Mouse (Mus musculus): ENCODE results near the gene Chd2. TPM values are rescaled to one million over a fixed set of nuclear protein-coding genes. Genes with fewer than 3 reads are reported as not detected.
"Not testable (repeated sequence)": the region's sequence is repeated elsewhere in the genome, so short reads cannot be mapped to it uniquely, and the experiment has no call there.

Gene Chd2
- polyA plus RNA-seq, 1 experiment from 2014 or later: 70.9 TPM

GRCm38 (mm10) chr7:73531506-73532093 lies 10.0 kb downstream of the Chd2 start:
- no peak overlapping the region for H3K4me3 ChIP-seq (ENCODE audit: low read length)
- ATAC-seq (ENCODE audit: low FRiP score, low TSS enrichment): no peak
- H3K9me3 ChIP-seq (ENCODE audit: control insufficient read depth, low read length): no peaks in the 10 kb centered on the region
- 74% methylated on average over 7 of the region's 7 CpGs for WGBS
- peak overlapping the region; percentile 62 for H3K27ac ChIP-seq (ENCODE audit: low read depth, low read length)
- no peaks in the 10 kb centered on the region for H3K27me3 ChIP-seq (ENCODE audit: control insufficient read depth, insufficient read depth, low read length)
- no peak overlapping the region for H3K9ac ChIP-seq (ENCODE audit: low read depth, low read length)
- H3K4me2 ChIP-seq (replicated peaks; ENCODE audit: low read depth, low read length): no peak overlapping the region
- H3K36me3 ChIP-seq (ENCODE audit: control insufficient read depth, insufficient read depth, low read length): peaks cover 30% of the 10 kb centered on the region; the same call in 1 of the 2 replicates
- H3K4me1 ChIP-seq (ENCODE audit: control insufficient read depth, insufficient read depth, low read length): peaks cover 22% of the 10 kb centered on the region

DNA sequence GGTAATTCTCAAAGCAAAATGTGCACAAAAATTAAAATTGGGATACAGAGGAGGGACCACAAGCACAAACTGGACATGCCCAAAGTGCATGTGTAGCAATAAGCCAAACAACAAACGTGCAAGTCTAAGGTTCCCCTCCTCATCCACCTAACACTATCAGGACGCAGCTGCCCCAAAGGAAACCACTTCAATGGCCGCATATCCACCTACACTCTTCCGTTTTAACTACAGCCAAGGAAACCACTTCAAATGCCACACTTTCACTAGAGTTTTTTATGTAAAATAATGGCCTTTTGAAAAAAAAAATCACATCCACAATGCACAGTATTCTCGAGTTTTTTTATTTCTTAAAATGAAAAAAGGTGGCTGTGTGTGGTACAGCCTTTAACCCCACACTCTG lies 10.8 kb downstream of the Chd2 start:
- Histone ChIP-seq H3K27ac (ENCODE audit: low read depth, low read length) (no peak overlapping the region), H3K4me2 (replicated peaks; ENCODE audit: low read depth, low read length) (no peak overlapping the region)
- ATAC-seq (ENCODE audit: low FRiP score, low TSS enrichment): no peak

DNA sequence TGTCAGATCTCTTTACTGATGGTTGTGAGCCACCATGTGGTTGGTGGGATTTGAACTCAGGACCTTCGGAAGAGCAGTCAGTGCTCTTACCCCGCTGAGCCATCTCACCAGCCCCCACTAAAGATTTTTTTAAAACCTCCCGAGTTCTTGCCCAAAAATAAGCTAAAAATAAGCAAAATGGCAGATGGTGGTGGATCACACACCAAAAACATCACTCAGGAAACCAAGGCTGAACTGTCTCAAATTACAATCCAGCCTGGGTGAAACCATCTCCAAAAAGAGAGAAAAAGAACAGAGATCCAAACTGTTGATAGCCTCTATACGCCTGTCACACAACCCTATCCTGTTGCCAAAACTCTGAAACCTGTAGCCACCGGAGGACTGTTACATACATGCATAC lies 11.5 kb downstream of the Chd2 start:
- H3K9me3 ChIP-seq (ENCODE audit: control insufficient read depth, low read length): no peaks in the 10 kb centered on the region
- ATAC-seq (ENCODE audit: low FRiP score, low TSS enrichment): no peak
- peaks cover 13% of the 10 kb centered on the region for H3K4me1 ChIP-seq (ENCODE audit: control insufficient read depth, insufficient read depth, low read length)
- peaks cover 22% of the 10 kb centered on the region; the same call in 1 of the 2 replicates for H3K36me3 ChIP-seq (ENCODE audit: control insufficient read depth, insufficient read depth, low read length)
- H3K27ac ChIP-seq (ENCODE audit: low read depth, low read length): no peak overlapping the region
- H3K4me2 ChIP-seq (replicated peaks; ENCODE audit: low read depth, low read length): no peak overlapping the region
- H3K9ac ChIP-seq (ENCODE audit: low read depth, low read length): no peak overlapping the region
- no peak overlapping the region for H3K4me3 ChIP-seq (ENCODE audit: low read length)
- WGBS: 90% methylated on average over 5 of the region's 5 CpGs
- H3K27me3 ChIP-seq (ENCODE audit: control insufficient read depth, insufficient read depth, low read length): no peaks in the 10 kb centered on the region

More for the DNA sequence above, 10.8 kb downstream of the Chd2 start:
- no peak overlapping the region for H3K9ac ChIP-seq (ENCODE audit: low read depth, low read length)
- 86% methylated on average over 5 of the region's 5 CpGs for WGBS
- H3K9me3 ChIP-seq (ENCODE audit: control insufficient read depth, low read length): no peaks in the 10 kb centered on the region
- H3K4me1 ChIP-seq (ENCODE audit: control insufficient read depth, insufficient read depth, low read length): peaks cover 16% of the 10 kb centered on the region
- no peak overlapping the region for H3K4me3 ChIP-seq (ENCODE audit: low read length)
- peaks cover 29% of the 10 kb centered on the region; the same call in 1 of the 2 replicates for H3K36me3 ChIP-seq (ENCODE audit: control insufficient read depth, insufficient read depth, low read length)
- H3K27me3 ChIP-seq (ENCODE audit: control insufficient read depth, insufficient read depth, low read length): no peaks in the 10 kb centered on the region

DNA sequence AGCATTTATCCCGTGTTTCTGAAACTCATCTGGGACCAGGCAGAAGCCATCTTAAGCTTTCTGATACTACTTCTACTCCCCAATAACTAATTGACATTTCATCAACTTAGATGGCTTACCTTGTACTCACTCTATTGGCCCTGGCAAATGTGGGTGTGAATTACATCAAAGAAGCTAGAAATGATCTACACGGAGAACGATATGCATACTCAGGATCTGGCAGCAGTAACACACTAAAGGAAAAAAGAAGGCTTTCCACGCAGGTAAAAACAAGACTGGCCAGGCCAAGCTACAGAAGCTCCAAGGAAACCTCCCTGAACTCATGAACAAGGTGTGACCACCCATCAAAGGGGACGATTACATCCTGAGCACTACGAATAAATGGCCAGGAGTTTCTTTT lies 12.4 kb downstream of the Chd2 start:
- Histone ChIP-seq H3K4me1 (ENCODE audit: control insufficient read depth, insufficient read depth, low read length) (peaks cover 11% of the 10 kb centered on the region), H3K9me3 (ENCODE audit: control insufficient read depth, low read length) (no peaks in the 10 kb centered on the region), H3K27me3 (ENCODE audit: control insufficient read depth, insufficient read depth, low read length) (no peaks in the 10 kb centered on the region), H3K36me3 (ENCODE audit: control insufficient read depth, insufficient read depth, low read length) (peaks cover 16% of the 10 kb centered on the region; the same call in 1 of the 2 replicates), H3K4me2 (replicated peaks; ENCODE audit: low read depth, low read length) (no peak overlapping the region), H3K4me3 (ENCODE audit: low read length) (no peak overlapping the region), H3K9ac (ENCODE audit: low read depth, low read length) (no peak overlapping the region), H3K27ac (ENCODE audit: low read depth, low read length) (no peak overlapping the region)
- 94% methylated on average over 6 of the region's 6 CpGs for WGBS
- no peak for ATAC-seq (ENCODE audit: low FRiP score, low TSS enrichment)

DNA sequence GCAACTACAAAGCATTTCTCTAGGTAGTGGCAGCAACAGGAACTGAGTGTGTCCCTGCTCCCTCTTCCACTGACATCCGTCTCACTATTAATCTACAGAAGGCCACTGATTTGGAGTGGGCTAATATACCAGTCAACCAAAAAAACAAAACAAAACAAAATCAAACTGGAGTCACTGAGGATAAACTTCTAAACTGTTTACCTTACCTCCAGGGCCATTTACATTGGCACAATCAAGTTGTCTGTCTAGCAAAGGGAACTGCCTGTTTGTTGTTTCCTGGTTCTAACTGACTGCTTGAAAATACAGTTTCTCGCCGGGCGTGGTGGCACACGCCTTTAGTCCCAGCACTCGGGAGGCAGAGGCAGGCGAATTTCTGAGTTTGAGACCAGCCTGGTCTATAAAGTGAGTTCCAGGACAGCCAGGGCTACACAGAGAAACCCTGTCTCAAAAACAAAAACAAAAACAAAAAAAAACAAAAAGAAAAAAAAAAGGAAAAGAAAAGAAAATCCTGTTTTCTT lies 13.2 kb downstream of the Chd2 start:
- H3K4me1 ChIP-seq (ENCODE audit: control insufficient read depth, insufficient read depth, low read length); H3K27me3 ChIP-seq (ENCODE audit: control insufficient read depth, insufficient read depth, low read length); H3K4me2 ChIP-seq (replicated peaks; ENCODE audit: low read depth, low read length); H3K9ac ChIP-seq (ENCODE audit: low read depth, low read length); ATAC-seq (ENCODE audit: low FRiP score, low TSS enrichment); H3K27ac ChIP-seq (ENCODE audit: low read depth, low read length); H3K9me3 ChIP-seq (ENCODE audit: control insufficient read depth, low read length); H3K4me3 ChIP-seq (ENCODE audit: low read length): not testable (repeated sequence)
- WGBS: 90% methylated on average over 7 of the region's 7 CpGs
- H3K36me3 ChIP-seq (ENCODE audit: control insufficient read depth, insufficient read depth, low read length): peaks cover 16% of the 10 kb centered on the region; the same call in 1 of the 2 replicates

- Histone ChIP-seq H3K4me3 (ENCODE audit: low read length) (no peak overlapping the region), H3K9ac (ENCODE audit: low read depth, low read length) (no peak overlapping the region), H3K36me3 (ENCODE audit: control insufficient read depth, insufficient read depth, low read length) (peaks cover 16% of the 10 kb centered on the region; the same call in 1 of the 2 replicates), H3K27ac (ENCODE audit: low read depth, low read length) (no peak overlapping the region), H3K4me2 (replicated peaks; ENCODE audit: low read depth, low read length) (no peak overlapping the region), H3K9me3 (ENCODE audit: control insufficient read depth, low read length) (no peaks in the 10 kb centered on the region), H3K4me1 (ENCODE audit: control insufficient read depth, insufficient read depth, low read length) (no peaks in the 10 kb centered on the region; the same call in none of the 2 replicates), H3K27me3 (ENCODE audit: control insufficient read depth, insufficient read depth, low read length) (no peaks in the 10 kb centered on the region)
- no peak for ATAC-seq (ENCODE audit: low FRiP score, low TSS enrichment)
- WGBS: 75% methylated on average over 4 of the region's 4 CpGs
Measured at GRCm38 (mm10) chr7:73527225-73527624, 14.4 kb downstream of the Chd2 start.

GRCm38 (mm10) chr7:73524454-73524952 lies 17.1 kb downstream of the Chd2 start:
- Histone ChIP-seq H3K36me3 (ENCODE audit: control insufficient read depth, insufficient read depth, low read length) (peaks cover 23% of the 10 kb centered on the region), H3K27me3 (ENCODE audit: control insufficient read depth, insufficient read depth, low read length) (no peaks in the 10 kb centered on the region)

GRCm38 (mm10) chr7:73523608-73524259 lies 17.9 kb downstream of the Chd2 start:
- no peak overlapping the region for H3K4me2 ChIP-seq (replicated peaks; ENCODE audit: low read depth, low read length)
- H3K9ac ChIP-seq (ENCODE audit: low read depth, low read length): no peak overlapping the region
- peaks cover 9% of the 10 kb centered on the region for H3K4me1 ChIP-seq (ENCODE audit: control insufficient read depth, insufficient read depth, low read length)
- H3K27ac ChIP-seq (ENCODE audit: low read depth, low read length): peak overlapping the region; percentile 18; the same call in 1 of the 2 replicates
- peaks cover 25% of the 10 kb centered on the region for H3K36me3 ChIP-seq (ENCODE audit: control insufficient read depth, insufficient read depth, low read length)
- H3K9me3 ChIP-seq (ENCODE audit: control insufficient read depth, low read length): no peaks in the 10 kb centered on the region
- H3K27me3 ChIP-seq (ENCODE audit: control insufficient read depth, insufficient read depth, low read length): no peaks in the 10 kb centered on the region
- WGBS: 81% methylated on average over 1 of the region's 1 CpGs
- H3K4me3 ChIP-seq (ENCODE audit: low read length): no peak overlapping the region
- no peak for ATAC-seq (ENCODE audit: low FRiP score, low TSS enrichment)

More at GRCm38 (mm10) chr7:73524454-73524952, 17.1 kb downstream of the Chd2 start:
- Histone ChIP-seq H3K4me3 (ENCODE audit: low read length) (no peak overlapping the region), H3K9ac (ENCODE audit: low read depth, low read length) (0 out of 2 replicates have a peak overlapping the region, but pooled peaks have one; percentile 13), H3K9me3 (ENCODE audit: control insufficient read depth, low read length) (no peaks in the 10 kb centered on the region), H3K4me2 (replicated peaks; ENCODE audit: low read depth, low read length) (no peak overlapping the region; the same call in 1 of the 2 replicates), H3K27ac (ENCODE audit: low read depth, low read length) (peak overlapping the region; percentile 89), H3K4me1 (ENCODE audit: control insufficient read depth, insufficient read depth, low read length) (peaks cover 9% of the 10 kb centered on the region)
- ATAC-seq (ENCODE audit: low FRiP score, low TSS enrichment): peak; percentile 63; the same call in 1 of the 2 replicates
- WGBS: 32% methylated on average over 9 of the region's 9 CpGs

- ATAC-seq (ENCODE audit: low FRiP score, low TSS enrichment): no peak
- Histone ChIP-seq H3K4me3 (ENCODE audit: low read length) (no peak overlapping the region), H3K9ac (ENCODE audit: low read depth, low read length) (no peak overlapping the region), H3K4me1 (ENCODE audit: control insufficient read depth, insufficient read depth, low read length) (peaks cover 9% of the 10 kb centered on the region), H3K36me3 (ENCODE audit: control insufficient read depth, insufficient read depth, low read length) (peaks cover 27% of the 10 kb centered on the region), H3K27ac (ENCODE audit: low read depth, low read length) (no peak overlapping the region), H3K4me2 (replicated peaks; ENCODE audit: low read depth, low read length) (no peak overlapping the region), H3K27me3 (ENCODE audit: control insufficient read depth, insufficient read depth, low read length) (no peaks in the 10 kb centered on the region), H3K9me3 (ENCODE audit: control insufficient read depth, low read length) (no peaks in the 10 kb centered on the region)
- WGBS: 88% methylated on average over 6 of the region's 6 CpGs
Measured at GRCm38 (mm10) chr7:73523183-73523582, 18.4 kb downstream of the Chd2 start.
